Mouse (Mus musculus) small intestine, adult 2 months (tissue): ENCODE measurements at regions not wholly inside any gene's neighbourhood (a gene's known extent, or its start where the extent isn't known, plus 50 kb on each side); places are given as distances from the start of the nearest gene placed in this dataset.

Experiments used
- CTCF ChIP-seq: fragments of 200-500 bp; IDR thresholded peaks from 2 replicates; pipeline ENCODE4 v1.5.1; 2012; ENCODE audit warnings: low read depth, mild to moderate bottlenecking, control low read depth, inconsistent platforms, low read length, moderate library complexity, mixed read lengths; ENCODE audit not compliant: insufficient replicate concordance, insufficient read length; ENCODE audit errors: extremely low read depth
- POLR2A ChIP-seq: fragments of 200-500 bp; IDR thresholded peaks from 2 replicates; pipeline ENCODE4 v1.6.1; 2012; ENCODE audit warnings: low read depth, mild to moderate bottlenecking, control low read depth, inconsistent platforms, low read length, moderate library complexity

DNA sequence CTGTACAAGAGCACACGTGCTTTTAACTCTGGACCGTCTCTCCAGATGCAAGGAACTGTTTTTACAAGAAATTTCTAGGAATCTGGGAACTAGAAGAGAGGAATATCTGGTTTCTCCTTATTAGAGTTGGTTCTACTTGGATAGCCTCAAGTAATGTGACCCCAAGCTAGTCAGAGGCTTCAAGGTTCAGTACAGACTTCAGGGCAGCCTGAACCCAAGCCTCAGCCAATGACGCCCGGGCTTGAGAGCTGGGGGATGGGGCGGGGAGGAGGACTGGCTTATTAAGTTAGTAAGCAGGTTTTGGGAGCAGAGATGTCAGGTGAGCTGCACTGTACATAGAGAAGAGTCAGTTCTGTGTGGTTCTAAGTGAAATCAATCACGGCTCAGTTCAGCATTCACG, 54.5 kb downstream of the Hoxa1 start:
- TF ChIP-seq CTCF, result no peak
- TF ChIP-seq POLR2A, result no peak
